Mouse (Mus musculus): ENCODE measurements around the gene Ace3. TPM values are rescaled to one million over a fixed set of nuclear protein-coding genes. Genes with fewer than 3 reads are reported as not detected.

The Ace3 gene
- polyA plus RNA-seq, 1 experiment from 2014 or later: not detected

DNA sequence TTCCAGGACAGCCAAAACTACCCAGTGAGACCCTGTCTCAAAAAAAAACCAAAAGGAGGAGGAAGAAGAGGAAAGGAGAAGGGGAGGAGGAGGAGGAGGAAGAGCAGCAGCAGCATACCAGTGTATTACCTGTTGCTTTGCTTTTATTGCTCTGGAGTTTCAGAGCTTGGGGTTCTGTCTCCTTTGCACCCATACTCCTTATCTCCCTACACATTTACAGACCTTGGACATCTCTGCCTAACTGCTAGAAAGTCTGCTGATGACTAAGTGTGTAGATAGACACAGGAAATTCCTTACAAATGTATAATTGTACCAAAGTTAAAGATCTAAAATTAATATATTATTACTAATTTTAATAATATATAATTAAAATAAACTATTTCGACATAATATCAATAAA lies 50.8 kb downstream of the Ace3 start:
- WGBS (ENCODE audit: insufficient replicate concordance): 78% methylated on average over 1 of the region's 1 CpGs
- no peaks in the 10 kb centered on the region for H3K9me3 ChIP-seq (replicated peaks; ENCODE audit: control insufficient read depth, low read length)
- H3K36me3 ChIP-seq (ENCODE audit: control insufficient read depth, insufficient read depth): peaks cover 12% of the 10 kb centered on the region
- no peaks in the 10 kb centered on the region for H3K27me3 ChIP-seq (ENCODE audit: control insufficient read depth, insufficient read depth, low read depth, low read length)
- ATAC-seq (ENCODE audit: low read depth): no peak
- no peak overlapping the region for H3K27ac ChIP-seq (ENCODE audit: low read length)
- H3K9ac ChIP-seq (ENCODE audit: low read depth, low read length): no peak overlapping the region
- H3K4me2 ChIP-seq (ENCODE audit: low read depth, low read length): no peak overlapping the region
- peaks cover 3% of the 10 kb centered on the region for H3K4me1 ChIP-seq (ENCODE audit: control insufficient read depth, low read depth, low read length)
- H3K4me3 ChIP-seq (ENCODE audit: low read depth, low read length): no peak overlapping the region

GRCm38 (mm10) chr11:106045780-106046179 lies 51.3 kb downstream of the Ace3 start:
- Histone ChIP-seq H3K4me3 (ENCODE audit: low read depth, low read length) (no peak overlapping the region), H3K36me3 (ENCODE audit: control insufficient read depth, insufficient read depth) (peaks cover 15% of the 10 kb centered on the region), H3K4me2 (ENCODE audit: low read depth, low read length) (no peak overlapping the region), H3K4me1 (ENCODE audit: control insufficient read depth, low read depth, low read length) (peaks cover 3% of the 10 kb centered on the region), H3K27ac (ENCODE audit: low read length) (no peak overlapping the region; the same call in 1 of the 2 replicates), H3K9ac (ENCODE audit: low read depth, low read length) (no peak overlapping the region), H3K9me3 (replicated peaks; ENCODE audit: control insufficient read depth, low read length) (no peaks in the 10 kb centered on the region), H3K27me3 (ENCODE audit: control insufficient read depth, insufficient read depth, low read depth, low read length) (no peaks in the 10 kb centered on the region)
- no peak for ATAC-seq (ENCODE audit: low read depth)
- 85% methylated on average over 3 of the region's 3 CpGs for WGBS (ENCODE audit: insufficient replicate concordance)

DNA sequence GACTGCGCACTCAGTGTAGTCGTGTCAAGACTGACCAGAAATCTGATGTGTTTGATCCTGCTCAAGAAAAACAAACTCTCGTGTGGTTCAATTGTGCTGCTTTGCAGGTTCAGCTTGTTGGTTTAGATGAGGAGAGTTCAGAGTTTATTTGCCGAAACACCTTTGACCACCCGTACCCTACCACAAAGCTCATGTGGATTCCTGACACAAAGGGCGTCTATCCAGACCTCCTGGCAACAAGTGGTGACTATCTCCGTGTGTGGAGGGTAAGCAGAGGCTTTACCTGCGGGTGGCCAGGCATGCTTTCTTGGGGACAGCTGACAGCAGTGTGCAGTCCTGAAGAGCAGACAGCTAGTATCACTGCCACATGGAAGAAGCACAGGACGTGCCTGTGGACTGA lies 52.1 kb downstream of the Ace3 start:
- H3K9ac ChIP-seq (ENCODE audit: low read depth, low read length): no peak overlapping the region
- H3K4me3 ChIP-seq (ENCODE audit: low read depth, low read length): no peak overlapping the region
- peaks cover 3% of the 10 kb centered on the region for H3K4me1 ChIP-seq (ENCODE audit: control insufficient read depth, low read depth, low read length)
- ATAC-seq (ENCODE audit: low read depth): peak; percentile 66
- H3K27me3 ChIP-seq (ENCODE audit: control insufficient read depth, insufficient read depth, low read depth, low read length): no peaks in the 10 kb centered on the region
- peak overlapping the region; percentile 26; the same call in 1 of the 2 replicates for H3K27ac ChIP-seq (ENCODE audit: low read length)
- H3K4me2 ChIP-seq (ENCODE audit: low read depth, low read length): no peak overlapping the region
- no peaks in the 10 kb centered on the region for H3K9me3 ChIP-seq (replicated peaks; ENCODE audit: control insufficient read depth, low read length)
- peaks cover 21% of the 10 kb centered on the region for H3K36me3 ChIP-seq (ENCODE audit: control insufficient read depth, insufficient read depth)
- 68% methylated on average over 9 of the region's 9 CpGs for WGBS (ENCODE audit: insufficient replicate concordance)

- Histone ChIP-seq H3K9me3 (replicated peaks; ENCODE audit: control insufficient read depth, low read length) (no peaks in the 10 kb centered on the region), H3K9ac (ENCODE audit: low read depth, low read length) (no peak overlapping the region), H3K4me3 (ENCODE audit: low read depth, low read length) (no peak overlapping the region), H3K36me3 (ENCODE audit: control insufficient read depth, insufficient read depth) (peaks cover 51% of the 10 kb centered on the region), H3K4me2 (ENCODE audit: low read depth, low read length) (no peak overlapping the region), H3K4me1 (ENCODE audit: control insufficient read depth, low read depth, low read length) (peaks cover 42% of the 10 kb centered on the region), H3K27me3 (ENCODE audit: control insufficient read depth, insufficient read depth, low read depth, low read length) (no peaks in the 10 kb centered on the region), H3K27ac (ENCODE audit: low read length) (peak overlapping the region; percentile 59; the same call in 1 of the 2 replicates)
- WGBS (ENCODE audit: insufficient replicate concordance): 73% methylated on average over 2 of the region's 2 CpGs
- 0 out of 2 replicates have a peak, but pooled peaks have one; percentile 20 for ATAC-seq (ENCODE audit: low read depth)
These were observed 59.4 kb downstream of the Ace3 start for GRCm38 (mm10) chr11:106053921-106054320.

GRCm38 (mm10) chr11:106054600-106054999 lies 60.1 kb downstream of the Ace3 start:
- Histone ChIP-seq H3K4me1 (ENCODE audit: control insufficient read depth, low read depth, low read length) (peaks cover 42% of the 10 kb centered on the region), H3K27me3 (ENCODE audit: control insufficient read depth, insufficient read depth, low read depth, low read length) (no peaks in the 10 kb centered on the region), H3K36me3 (ENCODE audit: control insufficient read depth, insufficient read depth) (peaks cover 52% of the 10 kb centered on the region), H3K27ac (ENCODE audit: low read length) (peak overlapping the region; percentile 59), H3K4me2 (ENCODE audit: low read depth, low read length) (no peak overlapping the region), H3K9ac (ENCODE audit: low read depth, low read length) (no peak overlapping the region), H3K9me3 (replicated peaks; ENCODE audit: control insufficient read depth, low read length) (no peaks in the 10 kb centered on the region), H3K4me3 (ENCODE audit: low read depth, low read length) (no peak overlapping the region)
- ATAC-seq (ENCODE audit: low read depth): peak; percentile 47
- 54% methylated on average over 8 of the region's 8 CpGs for WGBS (ENCODE audit: insufficient replicate concordance)

Other genes with a start within 250 kb of the Ace3 start
- gene Cyb561, start 41.3 kb upstream of the Ace3 start, polyA plus RNA-seq (2015; fragmentation: Nextera tagmentation; extraction: Ambion mirVana): 0.79 and 1.1 TPM in 2 replicates
- 0.06 and 0.24 TPM in 2 replicates for gene Ace, start 26.7 kb upstream of the Ace3 start, polyA plus RNA-seq (2015; fragmentation: Nextera tagmentation; extraction: Ambion mirVana)
- gene Kcnh6, start 13.4 kb downstream of the Ace3 start, polyA plus RNA-seq (2015; fragmentation: Nextera tagmentation; extraction: Ambion mirVana): 0.05 and 0.08 TPM in 2 replicates
- gene Dcaf7, start 42.2 kb downstream of the Ace3 start, polyA plus RNA-seq (2015; fragmentation: Nextera tagmentation; extraction: Ambion mirVana): 25.1 and 27.5 TPM in 2 replicates
- gene Taco1, start 71.4 kb downstream of the Ace3 start, polyA plus RNA-seq (2015; fragmentation: Nextera tagmentation; extraction: Ambion mirVana): 5.6 and 6.4 TPM in 2 replicates
- 2.4 and 3.6 TPM in 2 replicates for gene Map3k3, start 89.9 kb downstream of the Ace3 start, polyA plus RNA-seq (2015; fragmentation: Nextera tagmentation; extraction: Ambion mirVana)
- not detected in 2 replicates for gene Gm10840, start 166.2 kb downstream of the Ace3 start, polyA plus RNA-seq (2015; fragmentation: Nextera tagmentation; extraction: Ambion mirVana)
- gene Limd2, start 166.2 kb downstream of the Ace3 start, polyA plus RNA-seq (2015; fragmentation: Nextera tagmentation; extraction: Ambion mirVana): 76.8 and 79.6 TPM in 2 replicates
- gene Strada, start 207.5 kb downstream of the Ace3 start, polyA plus RNA-seq (2015; fragmentation: Nextera tagmentation; extraction: Ambion mirVana): 7.3 and 7.6 TPM in 2 replicates
- gene Ccdc47, start 221.7 kb downstream of the Ace3 start, polyA plus RNA-seq (2015; fragmentation: Nextera tagmentation; extraction: Ambion mirVana): 42.3 and 44.2 TPM in 2 replicates
- gene Ddx42, start 222.3 kb downstream of the Ace3 start, polyA plus RNA-seq (2015; fragmentation: Nextera tagmentation; extraction: Ambion mirVana): 22.7 and 24.7 TPM in 2 replicates